Mouse (Mus musculus): ENCODE measurements at regions not wholly inside any gene's neighbourhood (a gene's known extent, or its start where the extent isn't known, plus 50 kb on each side); places are given as distances from the start of the nearest gene placed in this dataset.

DNA sequence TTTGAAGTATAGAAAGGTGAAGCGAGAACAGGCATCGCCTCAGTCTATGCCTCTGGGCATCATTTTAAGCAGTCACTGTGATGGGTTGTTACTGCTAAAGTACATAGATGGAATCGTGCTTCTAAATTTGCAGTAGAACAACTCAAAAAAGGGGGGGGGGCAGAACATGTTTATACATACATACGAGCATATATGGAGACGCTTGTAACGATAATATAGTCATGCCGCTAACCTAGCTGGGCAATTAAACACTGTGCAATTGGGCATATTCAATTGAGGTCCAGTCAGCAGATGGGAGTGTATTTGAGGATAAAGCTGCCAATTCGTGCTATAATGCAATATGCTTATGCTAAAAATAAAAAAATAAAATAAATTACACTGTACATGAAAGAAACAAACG lies 282.6 kb upstream of the Gm11146 start:
- Histone ChIP-seq H3K9ac (ENCODE audit: low read depth, poor library complexity, severe bottlenecking) (no peak overlapping the region), H3K4me3 (ENCODE audit: low read depth, low read length) (no peak overlapping the region), H3K9me3 (replicated peaks; ENCODE audit: control insufficient read depth, insufficient read depth, low read length, poor library complexity, severe bottlenecking) (no peaks in the 10 kb centered on the region), H3K27me3 (ENCODE audit: control insufficient read depth, insufficient read depth, low read length, poor library complexity, severe bottlenecking) (no peaks in the 10 kb centered on the region), H3K4me1 (ENCODE audit: control insufficient read depth, insufficient read depth, low read length) (no peaks in the 10 kb centered on the region), H3K36me3 (ENCODE audit: control insufficient read depth, insufficient read depth, low read length, poor library complexity, severe bottlenecking) (no peaks in the 10 kb centered on the region), H3K27ac (ENCODE audit: insufficient read depth, low read length) (no peak overlapping the region)
- TF ChIP-seq EP300 (IDR thresholded peaks at IDR 0.05; ENCODE audit: insufficient read depth, low read depth, low read length) = no peak
- no peak for TF ChIP-seq POLR2A (IDR thresholded peaks at IDR 0.05; ENCODE audit: insufficient read depth, low read length)
- no peak for TF ChIP-seq CTCF (IDR thresholded peaks at IDR 0.05; ENCODE audit: low read depth, low read length)

DNA sequence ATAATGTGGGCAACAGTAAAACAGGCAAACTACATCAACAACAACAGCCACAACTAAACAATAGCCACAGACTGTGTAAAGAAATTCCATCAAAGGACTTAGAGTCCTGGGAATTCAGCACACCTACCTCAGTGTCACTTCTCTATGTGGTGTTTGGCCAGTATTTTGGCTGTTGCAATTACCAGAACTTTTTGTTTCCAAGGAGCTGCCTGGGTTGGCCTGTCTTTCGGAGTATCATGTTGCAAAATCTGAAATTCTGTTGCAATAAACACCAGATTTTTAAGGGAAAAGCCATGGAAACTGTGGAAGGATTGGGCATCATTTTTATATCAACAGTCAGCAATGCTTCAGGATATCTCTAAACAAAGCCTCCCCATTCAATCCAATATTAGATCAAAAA lies 275.1 kb upstream of the Gm11146 start:
- Histone ChIP-seq H3K9ac (ENCODE audit: low read depth, poor library complexity, severe bottlenecking) (no peak overlapping the region), H3K4me3 (ENCODE audit: low read depth, low read length) (no peak overlapping the region), H3K9me3 (replicated peaks; ENCODE audit: control insufficient read depth, insufficient read depth, low read length, poor library complexity, severe bottlenecking) (no peaks in the 10 kb centered on the region), H3K36me3 (ENCODE audit: control insufficient read depth, insufficient read depth, low read length, poor library complexity, severe bottlenecking) (no peaks in the 10 kb centered on the region), H3K27ac (ENCODE audit: insufficient read depth, low read length) (no peak overlapping the region), H3K4me1 (ENCODE audit: control insufficient read depth, insufficient read depth, low read length) (no peaks in the 10 kb centered on the region), H3K27me3 (ENCODE audit: control insufficient read depth, insufficient read depth, low read length, poor library complexity, severe bottlenecking) (no peaks in the 10 kb centered on the region)
- TF ChIP-seq EP300 (IDR thresholded peaks at IDR 0.05; ENCODE audit: insufficient read depth, low read depth, low read length) = no peak
- TF ChIP-seq CTCF (IDR thresholded peaks at IDR 0.05; ENCODE audit: low read depth, low read length) = no peak
- TF ChIP-seq POLR2A (IDR thresholded peaks at IDR 0.05; ENCODE audit: insufficient read depth, low read length) = no peak

DNA sequence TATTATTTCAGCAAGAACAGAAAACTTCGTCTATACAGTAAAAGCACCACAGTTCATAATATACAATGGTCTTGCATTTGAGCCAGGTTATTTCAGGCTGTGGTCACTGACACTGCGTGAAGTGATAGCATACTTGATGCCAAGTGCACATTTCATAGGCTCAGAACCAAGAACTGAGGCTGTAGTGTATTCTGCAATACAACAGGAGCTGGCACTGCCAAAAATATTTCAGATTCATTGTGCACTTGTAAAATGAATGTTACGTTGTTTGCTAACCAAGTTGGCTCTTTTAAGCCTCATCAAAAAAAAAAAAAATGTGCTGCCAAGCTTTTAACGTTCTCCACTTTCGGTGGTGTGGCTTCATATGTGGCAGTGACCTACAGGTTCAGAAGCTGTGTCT lies 261.4 kb upstream of the Gm11146 start:
- H3K27me3 ChIP-seq (ENCODE audit: control insufficient read depth, insufficient read depth, low read length, poor library complexity, severe bottlenecking) = no peaks in the 10 kb centered on the region
- no peaks in the 10 kb centered on the region for H3K36me3 ChIP-seq (ENCODE audit: control insufficient read depth, insufficient read depth, low read length, poor library complexity, severe bottlenecking)
- no peaks in the 10 kb centered on the region for H3K4me1 ChIP-seq (ENCODE audit: control insufficient read depth, insufficient read depth, low read length)
- no peak overlapping the region for H3K27ac ChIP-seq (ENCODE audit: insufficient read depth, low read length)
- no peak for TF ChIP-seq CTCF (IDR thresholded peaks at IDR 0.05; ENCODE audit: low read depth, low read length)
- no peak for TF ChIP-seq EP300 (IDR thresholded peaks at IDR 0.05; ENCODE audit: insufficient read depth, low read depth, low read length)
- no peak for TF ChIP-seq POLR2A (IDR thresholded peaks at IDR 0.05; ENCODE audit: insufficient read depth, low read length)
- H3K9me3 ChIP-seq (replicated peaks; ENCODE audit: control insufficient read depth, insufficient read depth, low read length, poor library complexity, severe bottlenecking) = no peaks in the 10 kb centered on the region
- no peak overlapping the region for H3K4me3 ChIP-seq (ENCODE audit: low read depth, low read length)
- no peak overlapping the region for H3K9ac ChIP-seq (ENCODE audit: low read depth, poor library complexity, severe bottlenecking)

DNA sequence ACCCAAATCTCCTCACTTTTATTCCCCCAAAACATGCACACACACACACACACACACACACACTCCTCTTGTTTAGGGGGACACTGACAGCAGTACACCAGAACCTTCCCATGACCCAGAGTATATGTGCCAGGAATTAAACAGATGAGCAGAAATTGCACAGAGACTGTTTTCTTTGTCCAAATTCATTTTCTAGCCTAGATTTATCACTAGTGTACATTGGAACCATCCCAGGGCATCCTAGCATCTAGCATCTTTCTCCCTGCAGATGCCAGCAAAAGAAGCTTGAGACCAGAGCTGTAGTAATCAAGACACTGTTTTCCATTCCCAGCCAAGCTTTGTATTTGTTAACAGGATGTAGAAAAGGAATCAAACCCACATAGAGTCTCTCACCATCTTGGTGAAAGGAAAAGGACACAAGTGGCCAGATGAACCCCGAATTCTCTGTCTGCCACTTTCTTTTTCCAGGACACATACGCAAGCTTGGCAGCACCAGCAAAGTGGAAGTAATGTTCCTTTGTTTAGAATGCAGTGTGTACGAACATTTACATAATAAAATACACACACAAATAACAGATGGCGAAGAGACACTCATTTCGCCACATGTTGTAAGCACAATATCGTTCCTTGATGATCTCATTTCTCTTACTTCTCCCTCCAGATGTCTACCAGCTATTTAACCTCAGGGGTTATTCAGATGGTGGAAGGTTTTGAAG lies 250.3 kb upstream of the Gm11146 start:
- TF ChIP-seq CTCF (IDR thresholded peaks at IDR 0.05; ENCODE audit: low read depth, low read length) = no peak
- TF ChIP-seq EP300 (IDR thresholded peaks at IDR 0.05; ENCODE audit: insufficient read depth, low read depth, low read length) = no peak
- no peak for TF ChIP-seq POLR2A (IDR thresholded peaks at IDR 0.05; ENCODE audit: insufficient read depth, low read length)
- no peak overlapping the region for H3K9ac ChIP-seq (ENCODE audit: low read depth, poor library complexity, severe bottlenecking)
- H3K4me1 ChIP-seq (ENCODE audit: control insufficient read depth, insufficient read depth, low read length) = no peaks in the 10 kb centered on the region
- H3K27ac ChIP-seq (ENCODE audit: insufficient read depth, low read length) = no peak overlapping the region
- no peak overlapping the region for H3K4me3 ChIP-seq (ENCODE audit: low read depth, low read length)
- no peaks in the 10 kb centered on the region for H3K36me3 ChIP-seq (ENCODE audit: control insufficient read depth, insufficient read depth, low read length, poor library complexity, severe bottlenecking)
- H3K9me3 ChIP-seq (replicated peaks; ENCODE audit: control insufficient read depth, insufficient read depth, low read length, poor library complexity, severe bottlenecking) = no peaks in the 10 kb centered on the region
- no peaks in the 10 kb centered on the region for H3K27me3 ChIP-seq (ENCODE audit: control insufficient read depth, insufficient read depth, low read length, poor library complexity, severe bottlenecking)

DNA sequence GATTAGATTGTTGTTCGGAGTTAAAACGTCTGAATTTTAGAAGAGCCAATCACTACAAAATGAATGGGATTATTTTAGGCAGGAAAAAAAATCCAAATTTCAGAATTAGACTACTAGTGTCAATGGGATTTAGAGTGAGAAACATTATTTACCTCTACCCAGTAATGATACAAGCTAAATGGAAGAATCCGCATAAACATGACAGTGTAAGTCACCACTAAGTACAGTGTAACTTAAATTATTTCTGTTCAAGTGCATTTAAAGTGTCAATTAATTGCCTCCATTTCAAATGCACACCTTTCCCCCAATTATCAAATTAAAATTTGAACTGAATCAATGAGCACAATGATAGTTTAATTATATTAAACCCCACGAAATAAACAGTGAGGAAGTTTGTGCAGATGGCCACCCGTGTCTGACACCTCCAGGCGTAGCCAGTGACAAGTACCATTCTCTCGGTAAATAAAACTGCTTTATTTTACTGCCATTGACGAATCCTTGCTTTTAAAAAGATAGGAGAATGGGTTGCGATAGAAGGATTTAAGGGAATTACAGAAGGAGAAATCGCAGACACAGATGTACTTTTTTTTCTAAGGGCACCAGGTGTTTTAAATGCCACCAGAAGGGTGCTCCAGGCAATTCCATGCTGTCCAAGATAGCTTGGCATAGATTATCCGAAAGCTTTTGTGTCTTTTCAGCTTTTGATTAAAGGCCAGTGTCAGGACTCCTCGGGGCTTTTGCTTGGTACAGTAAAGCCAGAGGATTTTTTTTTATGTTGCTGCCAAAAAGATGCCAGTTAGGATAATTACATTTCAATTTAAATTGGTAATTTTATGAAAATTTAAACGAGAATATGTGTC lies 249.5 kb upstream of the Gm11146 start:
- Histone ChIP-seq H3K27me3 (ENCODE audit: control insufficient read depth, insufficient read depth, low read length, poor library complexity, severe bottlenecking) (no peaks in the 10 kb centered on the region), H3K4me3 (ENCODE audit: low read depth, low read length) (no peak overlapping the region), H3K4me1 (ENCODE audit: control insufficient read depth, insufficient read depth, low read length) (no peaks in the 10 kb centered on the region), H3K27ac (ENCODE audit: insufficient read depth, low read length) (no peak overlapping the region), H3K36me3 (ENCODE audit: control insufficient read depth, insufficient read depth, low read length, poor library complexity, severe bottlenecking) (no peaks in the 10 kb centered on the region), H3K9ac (ENCODE audit: low read depth, poor library complexity, severe bottlenecking) (no peak overlapping the region), H3K9me3 (replicated peaks; ENCODE audit: control insufficient read depth, insufficient read depth, low read length, poor library complexity, severe bottlenecking) (no peaks in the 10 kb centered on the region)
- TF ChIP-seq CTCF (IDR thresholded peaks at IDR 0.05; ENCODE audit: low read depth, low read length) = no peak
- TF ChIP-seq EP300 (IDR thresholded peaks at IDR 0.05; ENCODE audit: insufficient read depth, low read depth, low read length) = no peak
- TF ChIP-seq POLR2A (IDR thresholded peaks at IDR 0.05; ENCODE audit: insufficient read depth, low read length) = no peak

DNA sequence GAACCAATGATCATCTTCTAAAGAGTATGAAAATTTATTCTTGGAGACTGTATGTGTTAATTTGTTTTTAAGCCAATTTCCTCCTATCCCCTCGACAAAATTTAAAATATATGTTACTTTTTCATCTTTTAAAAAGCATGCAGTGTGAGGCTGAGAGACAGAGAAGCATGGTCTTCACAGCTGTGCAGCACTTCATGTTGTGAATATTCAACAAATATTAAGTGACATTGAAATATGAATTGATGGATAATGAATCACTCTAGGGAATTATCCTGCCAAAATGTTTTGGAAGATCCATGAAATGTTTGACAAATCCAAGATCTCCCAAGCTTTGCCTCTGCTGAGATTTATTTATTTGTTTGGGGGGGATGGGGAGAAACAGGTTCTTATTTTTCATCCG lies 233.9 kb upstream of the Gm11146 start:
- H3K4me1 ChIP-seq (ENCODE audit: control insufficient read depth, insufficient read depth, low read length) = no peaks in the 10 kb centered on the region
- H3K27ac ChIP-seq (ENCODE audit: insufficient read depth, low read length) = no peak overlapping the region
- no peak overlapping the region for H3K9ac ChIP-seq (ENCODE audit: low read depth, poor library complexity, severe bottlenecking)
- no peak overlapping the region for H3K4me3 ChIP-seq (ENCODE audit: low read depth, low read length)
- TF ChIP-seq EP300 (IDR thresholded peaks at IDR 0.05; ENCODE audit: insufficient read depth, low read depth, low read length) (no peak), CTCF (IDR thresholded peaks at IDR 0.05; ENCODE audit: low read depth, low read length) (no peak), POLR2A (IDR thresholded peaks at IDR 0.05; ENCODE audit: insufficient read depth, low read length) (no peak)
- H3K27me3 ChIP-seq (ENCODE audit: control insufficient read depth, insufficient read depth, low read length, poor library complexity, severe bottlenecking) = no peaks in the 10 kb centered on the region
- no peaks in the 10 kb centered on the region for H3K36me3 ChIP-seq (ENCODE audit: control insufficient read depth, insufficient read depth, low read length, poor library complexity, severe bottlenecking)
- no peaks in the 10 kb centered on the region for H3K9me3 ChIP-seq (replicated peaks; ENCODE audit: control insufficient read depth, insufficient read depth, low read length, poor library complexity, severe bottlenecking)

Measured in ES-Bruce4 (cell line).